Mouse (Mus musculus) G1E (cell line): ENCODE data around the gene Cib1.

Experiments used
- CTCF ChIP-seq: IDR thresholded peaks from 2 replicates; pipeline ENCODE4 v1.5.1; 2012; ENCODE audit warnings: low read depth, low read length, inconsistent platforms, mixed read lengths
- GATA1 ChIP-seq: IDR thresholded peaks from 2 replicates; pipeline ENCODE4 v1.6.1; 2012; ENCODE audit warnings: borderline replicate concordance, low read length, inconsistent platforms, mixed read lengths
- GATA2 ChIP-seq: IDR thresholded peaks from 2 replicates; pipeline ENCODE4 v1.6.1; 2012; ENCODE audit warnings: low read depth, low read length, inconsistent platforms, borderline replicate concordance
- POLR2AphosphoS5 ChIP-seq: IDR thresholded peaks from 2 replicates; pipeline ENCODE4 v1.6.1; 2012; ENCODE audit warnings: low read depth, low read length, inconsistent platforms; ENCODE audit not compliant: insufficient replicate concordance
- TAL1 ChIP-seq: conservative IDR thresholded peaks from 2 replicates; pipeline ENCODE4 v1.6.1; 2012; ENCODE audit warnings: low read depth, low read length, inconsistent platforms, mixed read lengths

GRCm38 (mm10) chr7:80199851-80200587 lies 32.6 kb downstream of the Cib1 start:
- TF ChIP-seq CTCF (no peak), GATA1 (no peak), TAL1 (no peak), POLR2AphosphoS5 (no peak), GATA2 (no peak)
